Mouse (Mus musculus) neural tube, embryonic 11.5 days (tissue): ENCODE measurements at regions not wholly inside any gene's neighbourhood (a gene's known extent, or its start where the extent isn't known, plus 50 kb on each side); places are given as distances from the start of the nearest gene placed in this dataset.

Experiments used
- ATAC-seq: fragments of 200-750 bp; cut with Nextera tagmentation; 2 replicates; pipeline ENCODE4 v1.8.0; 2017; ENCODE audit warnings: moderate number of reproducible peaks, mild to moderate bottlenecking, moderate TSS enrichment, moderate library complexity; ENCODE audit not compliant: insufficient read depth, low FRiP score, low TSS enrichment
- DNase-seq: peaks from one replicate; pipeline ENCODE4 v3.0.0-alpha.2; 2015; ENCODE audit warnings: low spot score
- H3K27ac ChIP-seq: fragments of 300-500 bp; sonication (generic); 2 replicates; pipeline ENCODE4 v1.5.1; 2014; ENCODE audit warnings: low read depth, mild to moderate bottlenecking, low read length
- H3K27me3 ChIP-seq: fragments of 300-500 bp; sonication (generic); 2 replicates; pipeline ENCODE4 v1.6.1; 2014; ENCODE audit warnings: mild to moderate bottlenecking, low read length, mixed read lengths; ENCODE audit not compliant: control insufficient read depth, insufficient read depth
- H3K36me3 ChIP-seq: fragments of 300-500 bp; sonication (generic); 2 replicates; pipeline ENCODE4 v1.6.1; 2014; ENCODE audit warnings: mild to moderate bottlenecking, low read length, moderate library complexity, mixed read lengths; ENCODE audit not compliant: control insufficient read depth, insufficient read depth
- H3K4me1 ChIP-seq: fragments of 300-500 bp; sonication (generic); 2 replicates; pipeline ENCODE4 v1.6.1; 2014; ENCODE audit warnings: low read length, mixed read lengths; ENCODE audit not compliant: control insufficient read depth, insufficient read depth
- H3K4me2 ChIP-seq: fragments of 300-500 bp; sonication (generic); 2 replicates; pipeline ENCODE4 v1.6.1; 2014; ENCODE audit warnings: low read depth, mild to moderate bottlenecking, moderate library complexity
- H3K4me3 ChIP-seq: fragments of 300-500 bp; sonication (generic); 2 replicates; pipeline ENCODE4 v1.5.1; 2014; ENCODE audit warnings: low read depth, low read length
- H3K9ac ChIP-seq: fragments of 300-500 bp; sonication (generic); 2 replicates; pipeline ENCODE4 v1.6.1; 2014; ENCODE audit warnings: mild to moderate bottlenecking, low read length
- H3K9me3 ChIP-seq: fragments of 300-500 bp; sonication (generic); 2 replicates; pipeline ENCODE4 v1.6.1; 2016; ENCODE audit warnings: low read length; ENCODE audit not compliant: control insufficient read depth
- WGBS: fragments of 180-500 bp; shearing (Covaris S2); extraction: QIAGEN DNeasy Blood & Tissue Kit; methylation state at CpG from one replicate; pipeline ENCODE4 v1.1.7; 2014; 5-methylcytosine and 5-hydroxymethylcytosine counted together

DNA sequence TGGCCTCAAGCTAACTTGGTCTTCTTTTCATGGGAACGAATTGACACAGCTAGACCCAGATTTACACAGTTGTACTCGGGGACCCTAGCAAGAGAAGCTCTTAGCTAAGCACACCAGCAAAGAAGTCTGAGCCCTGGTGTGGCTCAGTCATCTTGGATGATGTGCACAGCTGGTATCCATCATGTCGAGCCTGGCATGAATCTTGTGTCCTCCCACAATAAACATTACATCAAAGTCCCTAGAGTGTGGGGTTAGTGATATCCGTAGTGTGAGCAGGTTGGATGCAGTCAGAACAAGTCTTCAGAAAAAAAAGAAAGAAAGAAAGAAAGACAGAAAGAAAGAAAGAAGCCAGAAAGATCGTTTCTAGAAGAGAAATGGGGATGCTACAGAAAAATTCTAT lies 52.1 kb upstream of the Hmcn1 start:
- Histone ChIP-seq H3K36me3 (no peaks in the 10 kb centered on the region), H3K4me3 (no peak overlapping the region), H3K4me1 (no peaks in the 10 kb centered on the region), H3K27me3 (no peaks in the 10 kb centered on the region), H3K27ac (no peak overlapping the region), H3K4me2 (no peak overlapping the region), H3K9me3 (no peaks in the 10 kb centered on the region), H3K9ac (no peak overlapping the region)
- DNase-seq (no peak), ATAC-seq (no peak)
- WGBS = 60% methylated on average over 5 of the region's 5 CpGs

GRCm38 (mm10) chr1:151046626-151047025 lies 53.4 kb upstream of the Hmcn1 start:
- no peaks in the 10 kb centered on the region for H3K36me3 ChIP-seq
- H3K4me2 ChIP-seq = no peak overlapping the region
- DNase-seq (no peak), ATAC-seq (no peak)
- H3K27ac ChIP-seq = no peak overlapping the region
- no peak overlapping the region for H3K4me3 ChIP-seq
- H3K27me3 ChIP-seq = no peaks in the 10 kb centered on the region
- H3K9ac ChIP-seq = no peak overlapping the region
- no peaks in the 10 kb centered on the region for H3K9me3 ChIP-seq
- H3K4me1 ChIP-seq = no peaks in the 10 kb centered on the region
- 46% methylated on average over 7 of the region's 7 CpGs for WGBS

- Histone ChIP-seq H3K27me3 (no peaks in the 10 kb centered on the region), H3K36me3 (no peaks in the 10 kb centered on the region), H3K4me1 (no peaks in the 10 kb centered on the region), H3K9ac (no peak overlapping the region), H3K4me3 (no peak overlapping the region), H3K9me3 (no peaks in the 10 kb centered on the region), H3K4me2 (no peak overlapping the region), H3K27ac (no peak overlapping the region)
- DNase-seq (no peak), ATAC-seq (no peak)
- 84% methylated on average over 19 of the region's 19 CpGs for WGBS
These were observed 56.7 kb upstream of the Hmcn1 start for GRCm38 (mm10) chr1:151049726-151050506.

- 94% methylated on average over 3 of the region's 3 CpGs for WGBS
These were observed 57.2 kb upstream of the Hmcn1 start for GRCm38 (mm10) chr1:151050507-151050816.

GRCm38 (mm10) chr1:151053268-151053667 lies 60.0 kb upstream of the Hmcn1 start:
- Histone ChIP-seq H3K27ac (no peak overlapping the region), H3K36me3 (no peaks in the 10 kb centered on the region), H3K9me3 (no peaks in the 10 kb centered on the region), H3K4me3 (no peak overlapping the region), H3K4me1 (no peaks in the 10 kb centered on the region), H3K27me3 (no peaks in the 10 kb centered on the region), H3K4me2 (no peak overlapping the region), H3K9ac (no peak overlapping the region)
- 61% methylated on average over 5 of the region's 5 CpGs for WGBS
- ATAC-seq (no peak), DNase-seq (no peak)

More at GRCm38 (mm10) chr1:151050507-151050816, 57.2 kb upstream of the Hmcn1 start:
- Histone ChIP-seq H3K27ac (no peak overlapping the region), H3K36me3 (no peaks in the 10 kb centered on the region), H3K27me3 (no peaks in the 10 kb centered on the region), H3K9me3 (no peaks in the 10 kb centered on the region), H3K4me2 (no peak overlapping the region), H3K4me1 (no peaks in the 10 kb centered on the region), H3K4me3 (no peak overlapping the region), H3K9ac (no peak overlapping the region)
- no peak for ATAC-seq
- no peak for DNase-seq

GRCm38 (mm10) chr1:151055396-151055795 lies 62.2 kb upstream of the Hmcn1 start:
- H3K27me3 ChIP-seq = no peaks in the 10 kb centered on the region
- no peak overlapping the region for H3K4me3 ChIP-seq
- H3K9me3 ChIP-seq = no peaks in the 10 kb centered on the region
- ATAC-seq = no peak
- no peak overlapping the region for H3K9ac ChIP-seq
- H3K4me1 ChIP-seq = no peaks in the 10 kb centered on the region
- no peaks in the 10 kb centered on the region for H3K36me3 ChIP-seq
- no peak overlapping the region for H3K27ac ChIP-seq
- DNase-seq = no peak
- no peak overlapping the region for H3K4me2 ChIP-seq
- 93% methylated on average over 6 of the region's 6 CpGs for WGBS

DNA sequence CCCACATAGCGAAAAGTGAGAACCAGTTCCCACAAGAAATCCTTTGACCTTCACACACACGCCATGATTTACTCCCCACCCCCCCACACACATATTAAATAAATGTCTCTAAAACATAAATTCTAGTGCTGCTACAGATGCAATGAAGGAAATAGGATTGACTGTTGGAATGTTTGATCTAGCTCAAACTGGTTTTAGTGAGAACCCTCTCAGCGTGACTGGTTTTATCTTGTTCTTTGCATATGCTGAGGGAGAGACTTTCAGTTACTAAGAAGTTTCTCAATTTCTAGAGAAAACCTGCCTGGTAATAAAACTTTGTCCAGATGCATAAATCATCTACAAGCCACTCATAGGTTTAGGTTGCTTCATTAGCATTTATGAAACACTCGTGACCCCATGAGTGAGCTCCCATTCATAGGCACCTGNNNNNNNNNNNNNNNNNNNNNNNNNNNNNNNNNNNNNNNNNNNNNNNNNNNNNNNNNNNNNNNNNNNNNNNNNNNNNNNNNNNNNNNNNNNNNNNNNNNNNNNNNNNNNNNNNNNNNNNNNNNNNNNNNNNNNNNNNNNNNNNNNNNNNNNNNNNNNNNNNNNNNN lies 66.4 kb upstream of the Hmcn1 start:
- no peaks in the 10 kb centered on the region for H3K9me3 ChIP-seq
- no peak overlapping the region for H3K9ac ChIP-seq
- no peaks in the 10 kb centered on the region for H3K36me3 ChIP-seq
- no peak for DNase-seq
- ATAC-seq = no peak
- no peak overlapping the region for H3K4me2 ChIP-seq
- WGBS = 80% methylated on average over 4 of the region's 4 CpGs
- no peak overlapping the region for H3K4me3 ChIP-seq
- no peaks in the 10 kb centered on the region for H3K27me3 ChIP-seq
- H3K27ac ChIP-seq = no peak overlapping the region
- 0 out of 2 replicates have a peak, but pooled peaks cover 2% of the 10 kb centered on the region for H3K4me1 ChIP-seq

DNA sequence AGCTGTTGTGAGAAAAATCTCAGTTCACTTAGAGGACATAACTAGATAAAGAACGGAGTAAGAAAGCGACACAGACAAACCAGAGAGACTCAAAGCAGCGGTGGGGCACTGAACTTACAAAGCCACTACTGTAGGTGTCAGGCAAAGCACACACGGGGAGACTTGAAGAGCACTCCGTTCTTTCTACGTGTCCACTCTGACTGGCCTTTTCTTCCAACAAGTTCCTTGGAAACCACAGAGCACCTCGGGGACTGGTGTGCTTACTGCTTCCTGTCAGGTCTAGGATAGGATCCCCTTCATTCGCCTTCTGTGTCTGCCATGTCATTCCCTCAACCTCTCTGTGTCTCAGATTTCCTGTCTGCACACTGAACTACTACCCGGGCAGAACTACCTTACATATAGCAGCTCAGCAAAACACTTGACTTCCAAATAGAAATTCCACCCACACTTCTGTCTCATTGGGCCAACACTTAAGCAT lies 71.9 kb upstream of the Hmcn1 start:
- DNase-seq (no peak), ATAC-seq (no peak)
- Histone ChIP-seq H3K27ac (no peak overlapping the region), H3K27me3 (no peaks in the 10 kb centered on the region), H3K36me3 (no peaks in the 10 kb centered on the region), H3K4me1 (0 out of 2 replicates have a peak, but pooled peaks cover 2% of the 10 kb centered on the region), H3K4me2 (no peak overlapping the region), H3K4me3 (no peak overlapping the region), H3K9ac (no peak overlapping the region), H3K9me3 (no peaks in the 10 kb centered on the region)
- 79% methylated on average over 9 of the region's 9 CpGs for WGBS
